Mouse (Mus musculus): ENCODE results near the gene Tprkb.
"Not testable (repeated sequence)": the region's sequence is repeated elsewhere in the genome, so short reads cannot be mapped to it uniquely, and the experiment has no call there.

The Tprkb gene

DNA sequence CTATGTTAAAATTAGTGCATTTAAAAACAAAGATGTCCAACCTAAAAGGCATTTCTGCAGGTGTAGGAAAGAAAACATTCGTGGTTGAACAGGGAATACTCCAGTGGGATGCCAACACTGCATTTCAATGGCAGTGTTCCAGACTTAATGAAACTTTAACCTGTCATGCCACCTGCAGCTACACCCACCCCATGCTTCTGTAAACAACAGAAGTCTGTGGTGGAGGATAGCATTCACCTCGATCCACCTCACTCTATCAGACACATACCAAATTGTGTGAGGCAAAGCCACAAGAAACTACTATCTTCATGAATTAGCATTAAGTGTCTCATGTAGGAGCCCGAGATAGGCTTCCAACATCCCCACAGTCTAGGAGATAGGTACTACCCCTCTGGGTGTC is 3.3 kb upstream of the Tprkb start:
- in situ Hi-C loops (cut with MboI; ENCODE audit: low pct_unique_long_range_greater_than_20kb in 1 of 2, low sequenced_read_pairs in 2 of 2, unreplicated experiment in 1 of 2), result loop anchor here in 1 of 2 experiments (10.0 kb wide), 1 partner anchor 96 kb away; no protein-coding TSS in a partner anchor

DNA sequence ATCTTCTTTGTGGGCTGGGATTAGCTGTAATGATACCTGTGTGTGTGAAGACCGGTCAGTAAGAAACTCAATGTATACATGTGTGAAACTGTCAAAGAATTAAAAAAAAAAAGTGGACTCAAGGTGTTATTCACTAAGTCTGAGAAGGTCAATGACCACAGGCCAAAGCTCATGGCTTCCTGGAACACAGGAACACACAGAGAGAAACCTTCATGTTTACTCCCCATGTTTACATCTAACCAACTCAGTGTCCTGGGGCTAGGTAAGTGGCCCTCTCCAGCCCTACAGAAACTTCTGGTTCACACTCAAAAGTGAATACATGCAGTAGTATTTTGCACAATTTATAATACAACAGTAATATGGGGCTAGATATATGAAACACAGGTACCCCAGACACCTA is 2.0 kb upstream of the Tprkb start:
- in situ Hi-C loops (cut with MboI; ENCODE audit: low pct_unique_long_range_greater_than_20kb in 1 of 2, low sequenced_read_pairs in 2 of 2, unreplicated experiment in 1 of 2), result loop anchor here in 1 of 2 experiments (10.0 kb wide), 1 partner anchor 95 kb away; no protein-coding TSS in a partner anchor

DNA sequence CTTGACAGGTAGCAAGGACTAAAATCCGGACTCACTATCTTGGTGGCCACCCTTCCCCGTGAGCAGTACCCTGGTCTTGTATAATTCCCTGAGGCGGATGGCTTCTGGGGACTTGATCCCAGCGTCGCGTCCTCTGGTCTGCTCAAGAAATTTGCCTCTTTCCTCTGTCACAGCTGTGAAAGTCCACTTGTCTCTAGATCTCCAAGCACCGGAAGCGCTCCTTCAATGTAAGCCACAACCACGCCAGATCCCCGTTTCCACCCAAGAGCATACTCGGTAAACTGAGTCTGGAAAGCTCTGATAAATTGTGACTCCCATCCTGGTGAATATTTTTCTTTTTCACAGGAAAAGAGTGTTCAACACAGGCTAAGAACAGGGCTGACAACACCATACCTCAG is 3.5 kb downstream of the Tprkb start:
- in situ Hi-C loops (cut with MboI; ENCODE audit: low pct_unique_long_range_greater_than_20kb in 1 of 2, low sequenced_read_pairs in 2 of 2, unreplicated experiment in 1 of 2), result no loop called here

DNA sequence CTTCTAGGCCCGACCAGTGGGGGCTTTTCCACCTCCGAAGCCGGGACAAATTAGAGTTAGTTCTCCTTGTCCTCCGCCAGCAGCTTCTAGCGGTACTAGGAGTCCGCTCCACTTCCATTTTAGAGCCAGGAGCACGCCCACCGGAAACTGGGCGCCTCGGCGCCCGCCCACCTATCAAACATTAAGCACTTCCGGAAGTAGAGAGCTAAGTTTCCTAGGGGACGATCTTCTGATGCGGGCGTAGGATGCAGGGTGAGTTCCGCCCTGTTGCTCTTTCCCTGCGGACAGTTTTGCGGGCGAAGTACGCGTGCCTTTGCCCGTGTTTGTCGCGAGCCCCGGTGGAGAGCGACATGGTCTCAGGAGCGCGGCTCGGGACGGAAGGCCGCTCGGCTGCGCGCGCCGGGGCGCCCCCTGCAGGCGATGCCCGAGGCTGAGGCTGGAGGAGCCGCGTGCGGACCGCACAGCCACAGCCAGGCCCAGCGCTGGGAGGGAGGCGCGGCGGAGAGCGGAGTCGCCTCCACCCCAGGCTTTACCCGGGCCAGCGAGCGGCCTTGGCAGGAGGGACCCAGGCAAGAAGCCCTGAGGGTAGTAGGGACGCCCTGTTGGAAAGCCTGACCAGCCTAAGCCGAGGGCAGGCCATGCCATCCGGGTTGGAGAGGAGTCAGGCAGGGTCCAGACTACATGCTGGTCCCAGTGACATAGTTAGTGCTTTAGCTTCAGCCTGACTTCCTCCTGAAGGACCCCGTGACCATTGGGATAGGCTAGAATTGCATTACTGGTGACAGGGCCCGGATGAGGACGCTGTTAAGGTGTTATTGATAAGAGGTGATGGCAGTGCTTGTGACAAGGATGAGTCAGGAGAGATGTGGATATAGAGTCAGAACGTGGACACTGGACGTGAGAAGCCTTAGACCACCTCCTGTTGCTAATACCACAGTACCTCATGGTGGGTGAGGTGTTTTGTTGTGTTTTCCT is 4.2 kb downstream of the Tprkb start, which contains the start of gene Nat8f1:
Gene Nat8f1, minus strand, starts transcription at position 149 of the 975 bp plus-strand sequence.
- in situ Hi-C loops (cut with MboI; ENCODE audit: low pct_unique_long_range_greater_than_20kb in 1 of 2, low sequenced_read_pairs in 2 of 2, unreplicated experiment in 1 of 2), result not testable (repeated sequence)

DNA sequence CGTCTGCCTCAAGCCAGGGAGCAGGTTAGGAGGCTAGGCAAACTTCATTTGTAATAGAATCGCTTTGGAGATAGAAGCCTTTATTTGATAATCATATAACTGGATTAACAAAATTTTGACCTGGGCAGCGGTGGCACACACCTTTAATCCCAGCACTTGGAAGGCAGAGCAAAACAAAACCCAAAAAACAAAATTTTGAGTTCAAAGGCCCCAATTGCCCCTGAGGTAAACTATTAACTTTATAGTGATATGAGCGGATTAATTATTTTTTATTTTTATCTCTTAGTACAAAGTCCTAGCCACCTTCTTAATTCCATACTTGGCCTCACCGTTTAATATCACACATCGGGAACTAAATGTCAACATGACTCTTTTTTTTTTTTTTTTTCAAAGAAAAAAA is 4.9 kb downstream of the Tprkb start:
- in situ Hi-C loops (cut with MboI; ENCODE audit: low pct_unique_long_range_greater_than_20kb in 1 of 2, low sequenced_read_pairs in 2 of 2, unreplicated experiment in 1 of 2), result no loop called here

DNA sequence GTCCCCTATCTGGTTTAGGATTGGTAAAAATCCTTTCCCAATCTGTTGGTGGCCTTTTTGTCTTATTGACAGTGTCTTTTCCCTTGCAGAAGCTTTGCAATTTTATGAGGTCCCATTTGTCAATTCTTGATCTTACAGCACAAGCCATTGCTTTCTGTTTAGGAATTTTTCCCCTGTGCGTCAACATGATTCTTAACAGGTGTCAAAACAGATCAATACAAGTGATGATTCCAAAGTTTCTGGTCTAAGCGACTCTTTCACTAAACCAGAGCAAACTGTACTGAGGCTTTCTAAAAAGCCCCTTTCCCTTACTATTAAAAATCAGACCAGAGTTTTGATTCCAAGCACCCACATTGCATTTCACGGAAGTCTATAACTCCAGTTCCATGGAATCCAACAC is 6.7 kb downstream of the Tprkb start:
- in situ Hi-C loops (cut with MboI; ENCODE audit: low pct_unique_long_range_greater_than_20kb in 1 of 2, low sequenced_read_pairs in 2 of 2, unreplicated experiment in 1 of 2), result not testable (repeated sequence)

DNA sequence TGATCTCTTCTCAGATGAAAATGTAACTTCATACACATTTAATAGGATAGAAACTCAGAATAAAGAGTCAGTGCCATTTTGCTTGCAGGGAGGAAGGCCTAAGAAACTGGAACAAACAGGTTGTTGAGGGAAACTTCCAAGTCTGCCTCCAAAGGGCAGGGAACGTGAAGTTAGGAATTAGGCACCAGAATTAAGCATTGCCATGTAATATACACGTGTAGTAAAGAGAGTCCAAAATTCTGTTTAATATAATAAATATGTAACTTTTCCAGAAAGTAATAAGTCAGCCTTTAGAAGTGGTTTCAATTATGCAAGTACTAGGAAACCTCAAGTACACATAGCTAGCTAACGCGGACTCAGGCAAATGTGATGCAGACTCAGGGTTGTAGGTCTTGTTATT is 7.7 kb downstream of the Tprkb start:
- in situ Hi-C loops (cut with MboI; ENCODE audit: low pct_unique_long_range_greater_than_20kb in 1 of 2, low sequenced_read_pairs in 2 of 2, unreplicated experiment in 1 of 2), result no loop called here

DNA sequence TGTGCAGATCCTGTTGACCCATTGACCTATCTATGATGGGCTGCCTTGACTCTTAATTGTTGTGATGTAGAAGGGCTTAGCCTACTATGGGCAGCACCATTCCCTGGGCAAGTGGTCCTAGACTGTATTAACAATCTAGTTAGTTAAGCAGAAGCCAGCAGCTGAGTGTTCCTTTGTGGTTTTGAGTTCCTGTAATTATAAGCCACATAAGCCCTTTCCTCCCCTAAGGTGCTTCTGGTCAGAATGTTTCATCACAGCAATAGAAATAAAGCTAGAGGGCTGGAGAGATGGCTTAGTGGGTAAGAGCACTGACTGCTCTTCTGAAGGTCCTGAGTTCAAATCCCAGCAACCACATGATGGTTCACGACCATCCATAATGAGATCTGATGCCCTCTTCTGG is 12.0 kb downstream of the Tprkb start:
- in situ Hi-C loops (cut with MboI; ENCODE audit: low pct_unique_long_range_greater_than_20kb in 1 of 2, low sequenced_read_pairs in 2 of 2, unreplicated experiment in 1 of 2), result no loop called here

DNA sequence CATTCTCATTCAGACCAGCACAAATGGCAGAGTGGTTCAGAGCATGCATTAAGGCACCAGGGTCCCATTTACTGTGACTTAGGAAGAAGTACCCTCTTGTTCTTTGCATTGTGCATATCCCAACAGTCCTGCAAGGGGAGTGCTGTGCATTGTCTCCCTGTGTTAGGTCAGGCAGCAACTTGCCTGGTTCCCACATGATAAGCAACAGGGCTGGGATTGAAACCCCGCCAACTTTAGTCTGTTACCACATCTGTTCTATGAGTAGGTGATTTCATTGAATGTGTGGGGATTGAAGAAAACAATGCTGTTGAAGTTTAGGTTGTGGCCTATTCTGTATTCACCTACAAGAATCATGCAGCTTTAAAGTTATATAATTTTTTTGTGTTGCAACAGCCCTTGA is 15.0 kb downstream of the Tprkb start:
- in situ Hi-C loops (cut with MboI; ENCODE audit: low pct_unique_long_range_greater_than_20kb in 1 of 2, low sequenced_read_pairs in 2 of 2, unreplicated experiment in 1 of 2), result no loop called here

DNA sequence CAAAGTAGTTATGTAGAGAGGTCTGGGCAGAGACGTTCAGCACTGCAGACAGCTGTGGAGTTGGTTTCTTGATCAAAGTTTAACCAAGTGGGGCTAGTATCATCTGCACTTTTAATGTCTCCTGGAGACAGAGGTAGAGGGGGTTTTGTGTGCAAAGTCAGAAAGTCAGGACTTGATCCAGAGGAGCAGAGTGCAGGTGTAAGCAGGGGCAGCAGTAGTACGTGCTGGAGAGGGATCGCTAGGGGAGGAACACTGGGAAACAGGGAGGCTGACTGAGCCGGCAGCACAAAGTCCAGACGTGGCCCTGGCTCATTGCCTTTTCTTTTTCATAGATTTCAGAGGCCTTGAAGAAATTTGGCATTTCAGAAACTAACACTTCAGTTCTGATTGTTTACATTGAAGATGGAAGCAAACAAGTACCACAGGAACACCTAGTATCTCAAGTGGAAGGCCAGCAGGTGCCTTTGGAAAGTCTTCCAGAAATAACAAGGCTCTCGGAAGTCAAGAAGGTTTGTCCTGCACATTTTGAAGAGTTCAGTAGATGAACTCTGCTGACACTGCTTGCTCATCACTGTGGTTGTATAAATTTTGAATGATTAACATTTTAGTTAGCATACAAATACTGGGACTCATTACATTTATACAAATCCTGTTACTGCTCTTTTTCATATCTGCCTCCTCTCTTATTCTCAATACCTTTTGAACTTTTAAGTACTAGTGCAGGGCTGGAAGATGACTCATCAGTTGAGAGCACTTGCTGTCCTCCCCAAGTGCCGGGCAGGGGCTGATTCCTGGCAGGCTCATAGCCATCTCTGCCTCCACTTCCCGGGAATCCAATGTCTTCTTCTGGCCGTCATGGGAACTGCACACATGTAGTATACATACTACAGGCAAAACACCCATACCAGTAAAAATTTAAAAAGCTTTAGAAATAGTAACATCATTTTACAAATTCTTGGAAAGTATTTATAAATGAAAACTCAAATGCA is 16.1 kb downstream of the Tprkb start:
- in situ Hi-C loops (cut with MboI; ENCODE audit: low pct_unique_long_range_greater_than_20kb in 1 of 2, low sequenced_read_pairs in 2 of 2, unreplicated experiment in 1 of 2), result no loop called here

DNA sequence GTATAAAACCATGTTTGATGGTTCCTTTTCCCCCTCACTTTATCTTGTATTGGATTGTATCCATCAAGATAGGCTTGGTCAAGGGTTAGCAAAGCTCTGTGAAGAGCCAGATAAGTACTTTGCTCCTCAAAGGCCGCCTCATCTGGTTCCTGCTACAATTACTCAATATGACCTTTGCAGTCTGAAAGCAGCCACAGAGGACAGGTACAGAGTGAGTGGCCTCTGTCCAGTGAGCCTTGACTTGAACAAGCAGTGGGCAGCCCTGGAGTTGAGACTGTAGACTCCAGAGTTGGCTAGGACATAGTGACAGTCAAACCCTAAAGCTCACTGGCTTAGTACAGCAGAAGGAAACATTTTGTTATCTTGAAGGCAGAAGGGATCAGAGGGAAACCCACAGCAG is 17.6 kb downstream of the Tprkb start:
- in situ Hi-C loops (cut with MboI; ENCODE audit: low pct_unique_long_range_greater_than_20kb in 1 of 2, low sequenced_read_pairs in 2 of 2, unreplicated experiment in 1 of 2), result no loop called here

DNA sequence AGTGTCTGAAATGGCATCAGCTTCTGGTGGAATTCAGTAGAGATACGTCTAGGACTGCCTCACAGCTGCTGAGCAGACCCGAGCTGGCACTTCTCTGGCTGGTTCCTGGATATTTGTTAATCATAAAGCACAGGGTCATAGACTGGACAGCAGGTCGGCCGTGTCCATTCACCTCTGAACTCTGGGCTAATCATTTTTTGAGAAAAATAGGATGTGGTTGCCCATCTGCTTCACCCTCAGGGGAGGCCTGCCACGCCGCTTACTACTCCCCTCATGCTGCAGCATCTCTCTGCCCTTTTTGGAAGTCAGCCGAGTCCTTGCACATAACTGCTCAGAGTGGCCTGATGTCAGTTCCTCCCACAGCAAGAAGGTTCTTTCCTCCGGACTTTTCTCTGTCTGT is 22.4 kb downstream of the Tprkb start:
- in situ Hi-C loops (cut with MboI; ENCODE audit: low pct_unique_long_range_greater_than_20kb in 1 of 2, low sequenced_read_pairs in 2 of 2, unreplicated experiment in 1 of 2), result loop anchor here in 1 of 2 experiments (10.0 kb wide), 1 partner anchor 71 kb away; no protein-coding TSS in a partner anchor

DNA sequence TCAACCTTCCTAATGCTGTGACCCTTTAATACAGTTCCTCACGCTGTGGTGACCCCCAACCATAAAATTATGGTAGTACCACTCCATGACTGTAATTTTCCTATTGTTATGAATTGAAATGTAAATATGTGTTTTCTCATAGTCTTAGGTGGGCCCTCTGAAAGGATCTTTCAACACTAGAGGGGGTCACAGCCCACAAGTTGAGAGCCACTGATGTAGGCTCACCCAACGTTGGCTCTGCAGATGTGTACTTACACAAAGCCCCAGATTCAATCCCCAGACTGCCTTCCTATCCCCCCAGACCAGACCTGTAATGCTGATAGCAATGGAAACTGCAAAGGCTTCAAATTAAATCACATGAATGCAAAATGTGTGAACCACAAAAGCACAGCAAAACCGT is 24.0 kb downstream of the Tprkb start:
- in situ Hi-C loops (cut with MboI; ENCODE audit: low pct_unique_long_range_greater_than_20kb in 1 of 2, low sequenced_read_pairs in 2 of 2, unreplicated experiment in 1 of 2), result loop anchor here (5.0 to 10.0 kb wide), 2 partner anchors 69 to 72 kb away; no protein-coding TSS in a partner anchor

DNA sequence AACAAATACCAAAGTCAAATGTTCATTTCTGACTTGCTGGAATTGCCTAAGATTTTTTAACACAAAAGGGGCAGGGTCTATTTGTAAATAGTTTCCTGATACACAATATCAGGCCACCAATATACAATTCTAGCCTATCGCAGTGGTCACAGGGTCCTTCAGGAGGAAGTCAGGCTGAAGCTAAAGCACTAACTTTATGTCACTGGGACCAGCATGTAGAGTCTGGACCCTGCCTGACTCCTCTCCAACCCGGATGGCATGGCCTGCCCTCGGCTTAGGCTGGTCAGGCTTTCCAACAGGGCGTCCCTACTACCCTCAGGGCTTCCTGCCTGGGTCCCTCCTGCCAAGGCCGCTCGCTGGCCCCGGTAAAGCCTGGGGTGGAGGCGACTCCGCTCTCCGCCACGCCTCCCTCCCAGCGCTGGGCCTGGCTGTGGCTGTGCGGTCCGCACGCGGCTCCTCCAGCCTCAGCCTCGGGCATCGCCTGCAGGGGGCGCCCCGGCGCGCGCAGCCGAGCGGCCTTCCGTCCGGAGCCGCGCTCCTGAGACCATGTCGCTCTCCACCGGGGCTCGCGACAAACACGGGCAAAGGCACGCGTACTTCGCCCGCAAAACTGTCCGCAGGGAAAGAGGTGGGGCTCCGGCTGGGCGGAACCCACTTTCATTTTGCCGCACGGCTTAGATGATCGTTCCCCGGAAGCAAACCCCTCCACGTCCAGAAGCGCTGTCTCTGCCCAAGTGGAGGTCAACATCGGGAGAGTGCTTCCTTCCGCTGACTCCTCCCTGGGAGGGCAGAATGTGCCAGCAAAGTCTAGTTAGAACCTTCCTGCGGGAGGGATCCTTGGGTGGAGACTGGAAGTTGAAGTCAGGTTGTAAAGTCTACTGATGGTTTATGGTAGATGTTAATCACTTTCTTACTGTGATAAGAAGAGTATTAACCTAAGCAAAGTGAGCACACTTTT is 25.1 kb downstream of the Tprkb start:
- in situ Hi-C loops (cut with MboI; ENCODE audit: low pct_unique_long_range_greater_than_20kb in 1 of 2, low sequenced_read_pairs in 2 of 2, unreplicated experiment in 1 of 2), result loop anchor here (5.0 to 10.0 kb wide), 2 partner anchors 68 to 71 kb away; no protein-coding TSS in a partner anchor

DNA sequence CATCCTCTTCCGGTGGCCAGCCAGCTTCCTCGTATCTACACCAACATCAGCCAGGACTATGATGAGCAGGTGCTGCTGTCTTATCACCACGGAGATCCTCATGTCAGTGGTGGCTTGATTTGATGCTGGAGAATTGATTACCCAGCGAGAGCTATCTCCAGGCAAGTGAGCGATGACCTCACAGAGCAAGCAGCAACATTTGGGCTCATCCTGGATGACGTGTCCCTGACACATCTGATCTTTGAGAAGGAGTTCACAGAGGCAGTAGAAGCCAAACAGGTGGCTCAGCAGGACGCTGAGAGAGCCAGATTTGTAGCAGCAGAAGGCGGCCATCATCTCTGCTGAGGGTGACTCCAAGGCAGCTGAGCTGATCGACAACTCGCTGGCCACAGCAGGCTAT is 27.0 kb downstream of the Tprkb start:
- in situ Hi-C loops (cut with MboI; ENCODE audit: low pct_unique_long_range_greater_than_20kb in 1 of 2, low sequenced_read_pairs in 2 of 2, unreplicated experiment in 1 of 2), result loop anchor here (5.0 to 10.0 kb wide), 2 partner anchors 66 to 69 kb away; no protein-coding TSS in a partner anchor

DNA sequence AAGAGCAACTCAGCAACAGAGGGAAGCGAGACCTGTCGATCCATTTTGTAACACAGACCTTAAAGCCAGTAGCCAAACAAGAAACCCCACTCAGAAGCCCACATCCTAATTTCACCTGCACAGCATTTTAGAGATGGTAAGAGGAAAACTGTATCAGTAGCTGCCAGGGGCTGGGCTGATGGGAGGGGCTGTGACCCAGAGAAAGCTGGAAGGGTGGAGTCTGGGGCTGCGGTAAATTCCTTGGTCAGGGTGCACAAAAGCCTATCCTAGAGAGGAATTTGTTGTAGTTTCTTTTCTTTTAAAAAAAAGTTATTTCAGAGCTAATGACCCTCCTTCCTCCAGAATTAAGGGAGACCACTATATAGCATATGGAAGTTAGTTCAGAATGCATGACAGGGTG is 30.8 kb downstream of the Tprkb start:
- in situ Hi-C loops (cut with MboI; ENCODE audit: low pct_unique_long_range_greater_than_20kb in 1 of 2, low sequenced_read_pairs in 2 of 2, unreplicated experiment in 1 of 2), result no loop called here

DNA sequence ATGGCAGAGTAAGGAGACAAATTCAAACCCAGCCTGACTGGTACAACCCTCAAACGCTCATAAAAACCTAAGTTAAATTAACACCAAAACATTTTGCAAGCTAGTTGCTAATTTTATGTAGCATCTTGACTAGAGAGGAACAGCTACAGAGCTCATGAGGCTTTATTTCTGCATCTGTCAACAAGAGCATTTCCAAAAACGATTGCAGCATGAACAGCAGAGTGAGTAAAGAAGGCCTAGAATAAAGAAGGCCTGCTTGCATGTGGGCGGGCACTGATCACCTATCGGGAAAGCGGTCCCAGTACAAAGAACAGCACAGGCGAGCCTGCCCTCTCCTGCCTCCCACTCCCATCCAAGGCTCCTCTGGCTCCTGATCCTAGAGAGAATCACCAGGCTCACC is 36.9 kb downstream of the Tprkb start:
- in situ Hi-C loops (cut with MboI; ENCODE audit: low pct_unique_long_range_greater_than_20kb in 1 of 2, low sequenced_read_pairs in 2 of 2, unreplicated experiment in 1 of 2), result no loop called here

DNA sequence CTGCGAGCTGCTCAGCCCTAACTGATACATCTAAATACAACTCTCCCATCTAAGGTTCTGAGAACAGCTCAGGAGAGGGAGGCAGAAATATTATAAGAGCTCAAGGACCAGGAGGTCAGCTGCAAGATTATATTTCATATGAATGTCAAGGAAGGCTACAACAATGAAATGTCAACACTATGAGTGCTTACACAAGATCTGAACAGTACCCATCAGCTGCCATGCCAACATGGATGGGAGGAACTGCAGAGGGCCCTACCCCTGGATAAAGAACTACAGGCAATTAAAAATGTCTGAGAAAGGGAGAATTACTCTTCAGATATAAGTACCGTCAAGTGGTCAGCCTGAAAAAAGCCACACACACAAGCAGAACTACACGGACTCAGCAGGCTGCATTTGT is 45.9 kb downstream of the Tprkb start:
- in situ Hi-C loops (cut with MboI; ENCODE audit: low pct_unique_long_range_greater_than_20kb in 1 of 2, low sequenced_read_pairs in 2 of 2, unreplicated experiment in 1 of 2), result no loop called here
